Mouse (Mus musculus): ENCODE measurements at regions not wholly inside any gene's neighbourhood (a gene's known extent, or its start where the extent isn't known, plus 50 kb on each side); places are given as distances from the start of the nearest gene placed in this dataset.

GRCm38 (mm10) chr3:51155621-51156020 lies 68.6 kb upstream of the Noct start:
- no peak for DNase-seq

GRCm38 (mm10) chr3:51156386-51157290 lies 67.6 kb upstream of the Noct start:
- peak; percentile 80 for DNase-seq

GRCm38 (mm10) chr3:51157291-51157650 lies 67.0 kb upstream of the Noct start:
- DNase-seq = no peak

DNA sequence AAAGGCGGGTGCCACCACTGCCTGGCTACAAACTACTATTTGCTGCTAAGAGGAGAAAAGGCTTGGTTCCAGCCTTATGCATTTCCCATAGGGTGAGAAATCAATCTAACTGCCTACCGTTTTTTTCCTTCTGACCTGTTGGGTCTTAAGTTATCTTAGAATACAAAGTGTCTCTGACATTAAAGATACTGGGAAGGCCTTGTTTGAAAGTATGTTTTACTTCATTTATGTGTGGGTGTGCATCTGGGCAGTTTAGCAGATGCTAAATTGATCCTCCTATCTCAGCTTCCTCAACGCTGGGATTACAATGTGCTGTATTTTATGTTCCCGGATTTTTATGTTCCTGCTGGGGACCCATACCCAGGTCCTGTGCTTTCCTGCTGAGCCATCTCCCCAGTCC lies 65.8 kb upstream of the Noct start:
- no peak for DNase-seq

- DNase-seq = no peak
These were observed 64.9 kb upstream of the Noct start for GRCm38 (mm10) chr3:51159322-51159721.

GRCm38 (mm10) chr3:51159881-51160280 lies 64.4 kb upstream of the Noct start:
- DNase-seq = no peak

- no peak for DNase-seq
These were observed 63.6 kb upstream of the Noct start for GRCm38 (mm10) chr3:51160625-51161024.

- DNase-seq = no peak
These were observed 54.9 kb upstream of the Noct start for GRCm38 (mm10) chr3:51169150-51169925.

DNA sequence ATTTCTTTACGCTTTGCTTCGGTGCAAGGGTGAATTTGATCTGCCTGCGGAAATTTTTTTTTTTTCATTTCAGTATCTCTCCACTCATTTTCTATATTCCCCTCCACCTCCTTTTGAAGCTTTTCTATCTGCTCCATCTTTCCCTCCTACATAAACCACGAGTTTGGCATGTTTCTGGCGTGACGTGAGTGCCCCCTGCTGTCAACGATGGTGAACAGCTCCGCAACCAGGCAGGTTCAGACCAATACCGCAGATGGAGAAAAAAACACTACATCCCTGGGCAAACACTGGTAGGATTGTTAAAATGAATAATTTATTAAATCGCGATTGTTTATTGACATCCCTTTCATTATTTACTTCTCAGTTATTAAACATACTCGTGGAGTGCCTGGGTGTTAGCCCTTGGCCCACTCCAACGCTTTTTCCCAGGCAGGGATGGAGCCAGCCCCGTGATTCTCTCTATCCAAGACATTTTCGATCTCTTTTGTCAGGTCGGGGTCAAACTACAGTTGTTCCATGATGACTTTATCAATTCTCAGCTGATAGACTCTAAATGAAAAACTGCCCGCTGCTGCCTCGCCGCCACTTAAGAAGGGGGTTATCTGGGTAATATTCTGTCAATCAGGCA lies 53.9 kb upstream of the Noct start:
- DNase-seq = peak; percentile 78

All from liver (tissue).